Mouse (Mus musculus) liver, embryonic 16.5 days (tissue): Measurements from ENCODE around the gene Gm20481. TPM values are rescaled to one million over a fixed set of nuclear protein-coding genes. Genes with fewer than 3 reads are reported as not detected.

Experiments used
- ATAC-seq: fragments of 200-750 bp; cut with Nextera tagmentation; 2 replicates; pipeline ENCODE4 v1.8.0; 2017; ENCODE audit warnings: low read depth, mild to moderate bottlenecking, moderate number of reproducible peaks, moderate library complexity
- H3K27ac ChIP-seq: fragments of 300-500 bp; sonication (generic); 2 replicates; pipeline ENCODE4 v1.5.1; 2014; ENCODE audit warnings: mild to moderate bottlenecking, low read length
- H3K27me3 ChIP-seq: fragments of 300-500 bp; sonication (generic); 2 replicates; pipeline ENCODE4 v1.6.1; 2014; ENCODE audit warnings: low read depth, low read length, mixed read lengths; ENCODE audit not compliant: control insufficient read depth, insufficient read depth
- H3K36me3 ChIP-seq: fragments of 300-500 bp; sonication (generic); 2 replicates; pipeline ENCODE4 v1.6.1; 2014; ENCODE audit warnings: mild to moderate bottlenecking; ENCODE audit not compliant: control insufficient read depth, insufficient read depth
- H3K4me1 ChIP-seq: fragments of 300-500 bp; sonication (generic); 2 replicates; pipeline ENCODE4 v1.6.1; 2014; ENCODE audit warnings: low read depth, low read length, mixed read lengths; ENCODE audit not compliant: control insufficient read depth
- H3K4me2 ChIP-seq: fragments of 300-500 bp; sonication (generic); 2 replicates; pipeline ENCODE4 v1.6.1; 2014; ENCODE audit warnings: low read depth, low read length, mixed read lengths
- H3K4me3 ChIP-seq: fragments of 300-500 bp; sonication (generic); 2 replicates; pipeline ENCODE4 v1.5.1; 2014; ENCODE audit warnings: low read depth, mild to moderate bottlenecking, low read length
- H3K9ac ChIP-seq: fragments of 300-500 bp; sonication (generic); 2 replicates; pipeline ENCODE4 v1.6.1; 2014; ENCODE audit warnings: low read depth, low read length
- H3K9me3 ChIP-seq: fragments of 300-500 bp; sonication (generic); replicated peaks from 2 replicates; pipeline ENCODE4 v1.6.1; 2016; ENCODE audit warnings: low read length; ENCODE audit not compliant: control insufficient read depth
- WGBS: fragments of 180-500 bp; shearing (Covaris S2); extraction: QIAGEN DNeasy Blood & Tissue Kit; methylation state at CpG from one replicate; pipeline ENCODE4 v1.1.7; 2014; ENCODE audit not compliant: insufficient replicate concordance; 5-methylcytosine and 5-hydroxymethylcytosine counted together
- polyA plus RNA-seq: library from polyadenylated mRNA; unstranded; fragments of >200 nt; fragmentation: Nextera tagmentation; extraction: Ambion mirVana; gene quantifications from 2 replicates; pipeline ENCODE4 v1.2.1, GENCODE M21; 2015

Gm20481 gene
- polyA plus RNA-seq, 1 experiment from 2014 or later, result not detected

- Histone ChIP-seq H3K4me2 (no peak overlapping the region), H3K9me3 (no peaks in the 10 kb centered on the region), H3K4me1 (peaks cover 14% of the 10 kb centered on the region), H3K27me3 (no peaks in the 10 kb centered on the region), H3K36me3 (0 out of 2 replicates have a peak, but pooled peaks cover 3% of the 10 kb centered on the region), H3K9ac (no peak overlapping the region), H3K4me3 (no peak overlapping the region), H3K27ac (no peak overlapping the region)
- no peak for ATAC-seq
- WGBS, result 21% methylated on average over 4 of the region's 4 CpGs
These were observed 20.2 kb upstream of the Gm20481 start for GRCm38 (mm10) chr17:34949553-34949969.

GRCm38 (mm10) chr17:34950514-34951455, 18.9 kb upstream of the Gm20481 start:
- H3K4me1 ChIP-seq, result peaks cover 14% of the 10 kb centered on the region
- peak overlapping the region; percentile 88 for H3K9ac ChIP-seq
- no peaks in the 10 kb centered on the region; the same call in 1 of the 2 replicates for H3K27me3 ChIP-seq
- WGBS, result 13% methylated on average over 10 of the region's 10 CpGs
- 0 out of 2 replicates have a peak, but pooled peaks cover 3% of the 10 kb centered on the region for H3K36me3 ChIP-seq
- peak overlapping the region; percentile 90 for H3K4me2 ChIP-seq
- ATAC-seq, result no peak
- H3K9me3 ChIP-seq, result no peaks in the 10 kb centered on the region
- peak overlapping the region; percentile 81 for H3K27ac ChIP-seq
- H3K4me3 ChIP-seq, result peak overlapping the region; percentile 87

- H3K27me3 ChIP-seq, result peaks cover under 1% of the 10 kb centered on the region
- H3K4me3 ChIP-seq, result peak overlapping the region; percentile 87
These were observed 17.9 kb upstream of the Gm20481 start for GRCm38 (mm10) chr17:34951636-34952377.

GRCm38 (mm10) chr17:34952378-34953040, 17.2 kb upstream of the Gm20481 start:
- peak overlapping the region; percentile 87 for H3K4me3 ChIP-seq
- peak overlapping the region; percentile 90 for H3K4me2 ChIP-seq
- H3K27ac ChIP-seq, result peak overlapping the region; percentile 81
- peak; percentile 76 for ATAC-seq
- H3K9me3 ChIP-seq, result no peaks in the 10 kb centered on the region
- H3K27me3 ChIP-seq, result peaks cover 6% of the 10 kb centered on the region
- peaks cover 14% of the 10 kb centered on the region for H3K4me1 ChIP-seq
- 0 out of 2 replicates have a peak, but pooled peaks cover 3% of the 10 kb centered on the region for H3K36me3 ChIP-seq
- 0% methylated on average over 23 of the region's 23 CpGs for WGBS
- peak overlapping the region; percentile 88 for H3K9ac ChIP-seq

More at GRCm38 (mm10) chr17:34951636-34952377, 17.9 kb upstream of the Gm20481 start:
- no peaks in the 10 kb centered on the region for H3K9me3 ChIP-seq
- WGBS, result under 1% methylated on average over 29 of the region's 29 CpGs
- peak; percentile 20 for ATAC-seq
- H3K4me1 ChIP-seq, result peaks cover 14% of the 10 kb centered on the region
- 0 out of 2 replicates have a peak, but pooled peaks cover 3% of the 10 kb centered on the region for H3K36me3 ChIP-seq
- peak overlapping the region; percentile 81 for H3K27ac ChIP-seq
- H3K4me2 ChIP-seq, result peak overlapping the region; percentile 90
- H3K9ac ChIP-seq, result peak overlapping the region; percentile 88

- ATAC-seq, result no peak
- 55% methylated on average over 3 of the region's 3 CpGs for WGBS
- peak overlapping the region; percentile 88; the same call in 1 of the 2 replicates for H3K9ac ChIP-seq
- H3K27me3 ChIP-seq, result peaks cover 7% of the 10 kb centered on the region
- no peak overlapping the region for H3K27ac ChIP-seq
- H3K4me3 ChIP-seq, result no peak overlapping the region
- H3K9me3 ChIP-seq, result no peaks in the 10 kb centered on the region
- H3K36me3 ChIP-seq, result 0 out of 2 replicates have a peak, but pooled peaks cover 3% of the 10 kb centered on the region
- H3K4me2 ChIP-seq, result no peak overlapping the region
- peaks cover 14% of the 10 kb centered on the region for H3K4me1 ChIP-seq
These were observed 16.5 kb upstream of the Gm20481 start for GRCm38 (mm10) chr17:34953258-34953657.

GRCm38 (mm10) chr17:34953904-34954303, 15.8 kb upstream of the Gm20481 start:
- ATAC-seq, result no peak
- no peak overlapping the region for H3K4me3 ChIP-seq
- no peak overlapping the region for H3K9ac ChIP-seq
- no peaks in the 10 kb centered on the region for H3K9me3 ChIP-seq
- peaks cover 12% of the 10 kb centered on the region for H3K4me1 ChIP-seq
- WGBS, result 82% methylated on average over 4 of the region's 4 CpGs
- no peak overlapping the region for H3K4me2 ChIP-seq
- peaks cover 7% of the 10 kb centered on the region for H3K27me3 ChIP-seq
- H3K36me3 ChIP-seq, result 0 out of 2 replicates have a peak, but pooled peaks cover 3% of the 10 kb centered on the region
- H3K27ac ChIP-seq, result no peak overlapping the region

GRCm38 (mm10) chr17:34954831-34955230, 14.9 kb upstream of the Gm20481 start:
- no peak overlapping the region for H3K9ac ChIP-seq
- H3K4me3 ChIP-seq, result no peak overlapping the region
- no peaks in the 10 kb centered on the region for H3K9me3 ChIP-seq
- 0 out of 2 replicates have a peak, but pooled peaks cover 3% of the 10 kb centered on the region for H3K36me3 ChIP-seq
- WGBS, result 79% methylated on average over 4 of the region's 4 CpGs
- no peak overlapping the region for H3K27ac ChIP-seq
- no peak overlapping the region for H3K4me2 ChIP-seq
- H3K27me3 ChIP-seq, result peaks cover 10% of the 10 kb centered on the region
- peaks cover 18% of the 10 kb centered on the region for H3K4me1 ChIP-seq
- ATAC-seq, result no peak

- WGBS, result 64% methylated on average over 3 of the region's 3 CpGs
- Histone ChIP-seq H3K36me3 (no peaks in the 10 kb centered on the region), H3K4me3 (no peak overlapping the region), H3K27ac (no peak overlapping the region), H3K9ac (no peak overlapping the region), H3K27me3 (peaks cover 14% of the 10 kb centered on the region), H3K9me3 (no peaks in the 10 kb centered on the region), H3K4me2 (no peak overlapping the region), H3K4me1 (peaks cover 22% of the 10 kb centered on the region)
- ATAC-seq, result no peak
These were observed 13.8 kb upstream of the Gm20481 start for GRCm38 (mm10) chr17:34955884-34956283.
